Mouse (Mus musculus) cortical plate, adult 2 months (tissue): Measurements from ENCODE around the gene Neurod4.

Experiments
- CTCF ChIP-seq: fragments of 200-500 bp; IDR thresholded peaks from 2 replicates; pipeline ENCODE4 v1.5.1; 2011; ENCODE audit warnings: mild to moderate bottlenecking, control low read depth, low read length; ENCODE audit not compliant: insufficient read depth; ENCODE audit errors: extremely low read depth
- POLR2A ChIP-seq: fragments of 200-500 bp; IDR thresholded peaks from 2 replicates; pipeline ENCODE4 v1.6.1; 2011; ENCODE audit warnings: mild to moderate bottlenecking, low read length, control low read depth; ENCODE audit not compliant: insufficient read depth; ENCODE audit errors: extremely low read depth

DNA sequence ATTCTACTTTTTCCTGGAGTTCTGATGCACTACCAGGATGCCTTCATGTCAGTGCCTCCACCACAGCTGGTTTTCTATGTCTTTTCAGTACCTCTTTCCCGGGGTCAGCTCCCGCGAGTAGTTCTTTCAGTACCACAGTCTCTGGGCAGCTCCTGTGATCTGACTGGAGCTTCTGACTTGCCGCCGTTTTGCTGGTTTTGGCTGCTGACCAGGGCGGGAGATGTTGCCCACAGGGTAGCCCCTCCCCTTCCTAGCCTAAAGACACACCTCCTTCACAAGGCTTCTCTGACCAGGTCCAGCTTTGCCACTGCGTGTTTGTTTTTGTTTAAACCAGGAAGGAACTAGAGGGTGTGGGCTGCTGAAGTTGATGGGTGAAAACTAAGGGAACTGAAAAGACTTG, at the start of gene Neurod4:
- TF ChIP-seq POLR2A, result no peak
- TF ChIP-seq CTCF, result no peak
